Mouse (Mus musculus) testis, postnatal 14 days (tissue): Measurements from ENCODE around the gene Clip3.

ENCODE experiments used
- DNase-seq: peaks from one replicate; pipeline ENCODE4 v3.0.0; 2021; ENCODE audit warnings: low spot score

The Clip3 gene

GRCm38 (mm10) chr7:30291215-30292131, at the start of gene Clip3:
TSS of gene Clip3 (plus strand) at chr7:30291728.
- peak; percentile 79 for DNase-seq

GRCm38 (mm10) chr7:30251956-30252954, 39.3 kb upstream of the Clip3 start:
- peak; percentile 69 for DNase-seq

- DNase-seq, result no peak
These were observed 26.5 kb upstream of the Clip3 start for GRCm38 (mm10) chr7:30265041-30265440.

- no peak for DNase-seq
These were observed 26.0 kb upstream of the Clip3 start for GRCm38 (mm10) chr7:30265531-30265930.

- DNase-seq, result no peak
These were observed 25.6 kb upstream of the Clip3 start for GRCm38 (mm10) chr7:30265935-30266334.

- peak; percentile 54 for DNase-seq
These were observed 24.7 kb upstream of the Clip3 start for GRCm38 (mm10) chr7:30266780-30267179.

- no peak for DNase-seq
These were observed 21.9 kb upstream of the Clip3 start for GRCm38 (mm10) chr7:30269641-30270040.

- DNase-seq, result peak; percentile 72
These were observed 17.1 kb upstream of the Clip3 start for GRCm38 (mm10) chr7:30274383-30274782.

GRCm38 (mm10) chr7:30278911-30279310, 12.6 kb upstream of the Clip3 start:
- no peak for DNase-seq

- no peak for DNase-seq
These were observed 12.0 kb upstream of the Clip3 start for GRCm38 (mm10) chr7:30279536-30279935.

- DNase-seq, result peak; percentile 96
These were observed 11.4 kb upstream of the Clip3 start, which contains the start of the genes Thap8 and Wdr62 for GRCm38 (mm10) chr7:30279951-30280669. TSS of gene Thap8 (plus strand) at chr7:30280094. TSS of gene Wdr62 (minus strand) at chr7:30280419.

GRCm38 (mm10) chr7:30280670-30281138, 10.8 kb upstream of the Clip3 start:
- peak; percentile 88 for DNase-seq

- DNase-seq, result no peak
These were observed 10.0 kb upstream of the Clip3 start for GRCm38 (mm10) chr7:30281522-30281921.

GRCm38 (mm10) chr7:30282740-30283139, 8.8 kb upstream of the Clip3 start:
- no peak for DNase-seq

- DNase-seq, result no peak
These were observed 4.7 kb upstream of the Clip3 start for GRCm38 (mm10) chr7:30286701-30287410.

GRCm38 (mm10) chr7:30288046-30288445, 3.5 kb upstream of the Clip3 start:
- DNase-seq, result no peak

- DNase-seq, result no peak
These were observed 2.3 kb upstream of the Clip3 start for GRCm38 (mm10) chr7:30289071-30289713.

GRCm38 (mm10) chr7:30289714-30290399, 1.7 kb upstream of the Clip3 start:
- DNase-seq, result no peak

- DNase-seq, result peak; percentile 40
These were observed 2.3 kb downstream of the Clip3 start for GRCm38 (mm10) chr7:30293795-30294194.

GRCm38 (mm10) chr7:30294296-30294695, 2.8 kb downstream of the Clip3 start:
- no peak for DNase-seq
